Mouse (Mus musculus): ENCODE data around the gene Jag2. TPM values are rescaled to one million over a fixed set of nuclear protein-coding genes. Genes with fewer than 3 reads are reported as not detected.

Jag2 gene
- polyA plus RNA-seq, 1 experiment from 2014 or later, result 5.3 TPM

GRCm38 (mm10) chr12:112938366-112938765 lies 8.8 kb upstream of the Jag2 start:
- no peak overlapping the region for H3K4me2 ChIP-seq (ENCODE audit: low read length)
- 84% methylated on average over 10 of the region's 10 CpGs for WGBS
- no peaks in the 10 kb centered on the region for H3K36me3 ChIP-seq (ENCODE audit: control insufficient read depth, insufficient read depth, low read length)
- H3K4me1 ChIP-seq (ENCODE audit: control insufficient read depth, insufficient read depth, low read length), result 0 out of 2 replicates have a peak, but pooled peaks cover 9% of the 10 kb centered on the region
- H3K4me3 ChIP-seq (ENCODE audit: low read depth, low read length), result no peak overlapping the region
- no peaks in the 10 kb centered on the region for H3K27me3 ChIP-seq (replicated peaks; ENCODE audit: control insufficient read depth, insufficient read depth, low read length)
- ATAC-seq (no peak), DNase-seq (ENCODE audit: low spot score) (no peak)
- H3K9me3 ChIP-seq (replicated peaks; ENCODE audit: control insufficient read depth, low read length), result no peaks in the 10 kb centered on the region
- H3K27ac ChIP-seq (ENCODE audit: low read depth, low read length), result no peak overlapping the region
- H3K9ac ChIP-seq (ENCODE audit: low read length), result no peak overlapping the region

GRCm38 (mm10) chr12:112937906-112938305 lies 8.3 kb upstream of the Jag2 start:
- Histone ChIP-seq H3K4me1 (ENCODE audit: control insufficient read depth, insufficient read depth, low read length) (0 out of 2 replicates have a peak, but pooled peaks cover 9% of the 10 kb centered on the region), H3K27ac (ENCODE audit: low read depth, low read length) (no peak overlapping the region), H3K27me3 (replicated peaks; ENCODE audit: control insufficient read depth, insufficient read depth, low read length) (no peaks in the 10 kb centered on the region), H3K4me2 (ENCODE audit: low read length) (no peak overlapping the region), H3K4me3 (ENCODE audit: low read depth, low read length) (no peak overlapping the region), H3K9ac (ENCODE audit: low read length) (no peak overlapping the region), H3K36me3 (ENCODE audit: control insufficient read depth, insufficient read depth, low read length) (no peaks in the 10 kb centered on the region), H3K9me3 (replicated peaks; ENCODE audit: control insufficient read depth, low read length) (no peaks in the 10 kb centered on the region)
- no peak for ATAC-seq
- DNase-seq (ENCODE audit: low spot score), result no peak
- 58% methylated on average over 9 of the region's 9 CpGs for WGBS

GRCm38 (mm10) chr12:112932647-112933046 lies 3.1 kb upstream of the Jag2 start:
- Histone ChIP-seq H3K4me3 (ENCODE audit: low read depth, low read length) (no peak overlapping the region), H3K4me1 (ENCODE audit: control insufficient read depth, insufficient read depth, low read length) (peaks cover 8% of the 10 kb centered on the region), H3K27me3 (replicated peaks; ENCODE audit: control insufficient read depth, insufficient read depth, low read length) (peaks cover 37% of the 10 kb centered on the region), H3K9me3 (replicated peaks; ENCODE audit: control insufficient read depth, low read length) (no peaks in the 10 kb centered on the region), H3K36me3 (ENCODE audit: control insufficient read depth, insufficient read depth, low read length) (no peaks in the 10 kb centered on the region), H3K9ac (ENCODE audit: low read length) (no peak overlapping the region), H3K27ac (ENCODE audit: low read depth, low read length) (no peak overlapping the region), H3K4me2 (ENCODE audit: low read length) (no peak overlapping the region)
- DNase-seq (ENCODE audit: low spot score) (no peak), ATAC-seq (no peak)
- 76% methylated on average over 7 of the region's 7 CpGs for WGBS

GRCm38 (mm10) chr12:112928401-112929241 lies 955 bp downstream of the Jag2 start:
- peak; percentile 49 for DNase-seq (ENCODE audit: low spot score)
- H3K27ac ChIP-seq (ENCODE audit: low read depth, low read length), result peak overlapping the region; percentile 65
- peaks cover 8% of the 10 kb centered on the region for H3K4me1 ChIP-seq (ENCODE audit: control insufficient read depth, insufficient read depth, low read length)
- 1% methylated on average over 82 of the region's 124 CpGs for WGBS
- no peaks in the 10 kb centered on the region for H3K36me3 ChIP-seq (ENCODE audit: control insufficient read depth, insufficient read depth, low read length)
- H3K27me3 ChIP-seq (replicated peaks; ENCODE audit: control insufficient read depth, insufficient read depth, low read length), result peaks cover 41% of the 10 kb centered on the region
- ATAC-seq, result peak; percentile 52
- H3K4me3 ChIP-seq (ENCODE audit: low read depth, low read length), result peak overlapping the region; percentile 58
- no peaks in the 10 kb centered on the region for H3K9me3 ChIP-seq (replicated peaks; ENCODE audit: control insufficient read depth, low read length)
- peak overlapping the region; percentile 75 for H3K4me2 ChIP-seq (ENCODE audit: low read length)
- peak overlapping the region; percentile 71 for H3K9ac ChIP-seq (ENCODE audit: low read length)

- Histone ChIP-seq H3K4me2 (ENCODE audit: low read length) (peak overlapping the region; percentile 75; the same call in 1 of the 2 replicates), H3K9ac (ENCODE audit: low read length) (no peak overlapping the region), H3K4me1 (ENCODE audit: control insufficient read depth, insufficient read depth, low read length) (peaks cover 8% of the 10 kb centered on the region), H3K36me3 (ENCODE audit: control insufficient read depth, insufficient read depth, low read length) (no peaks in the 10 kb centered on the region), H3K9me3 (replicated peaks; ENCODE audit: control insufficient read depth, low read length) (no peaks in the 10 kb centered on the region), H3K27ac (ENCODE audit: low read depth, low read length) (no peak overlapping the region), H3K27me3 (replicated peaks; ENCODE audit: control insufficient read depth, insufficient read depth, low read length) (peaks cover 41% of the 10 kb centered on the region), H3K4me3 (ENCODE audit: low read depth, low read length) (no peak overlapping the region)
- DNase-seq (ENCODE audit: low spot score) (no peak), ATAC-seq (no peak)
- WGBS, result 62% methylated on average over 14 of the region's 14 CpGs
Measured at GRCm38 (mm10) chr12:112927265-112927664, 2.3 kb downstream of the Jag2 start.

GRCm38 (mm10) chr12:112925950-112926349 lies 3.6 kb downstream of the Jag2 start:
- no peak for DNase-seq (ENCODE audit: low spot score)
- WGBS, result 83% methylated on average over 6 of the region's 6 CpGs
- H3K4me3 ChIP-seq (ENCODE audit: low read depth, low read length), result no peak overlapping the region
- peaks cover 8% of the 10 kb centered on the region for H3K4me1 ChIP-seq (ENCODE audit: control insufficient read depth, insufficient read depth, low read length)
- H3K4me2 ChIP-seq (ENCODE audit: low read length), result no peak overlapping the region
- H3K9ac ChIP-seq (ENCODE audit: low read length), result no peak overlapping the region
- peaks cover 33% of the 10 kb centered on the region for H3K27me3 ChIP-seq (replicated peaks; ENCODE audit: control insufficient read depth, insufficient read depth, low read length)
- H3K27ac ChIP-seq (ENCODE audit: low read depth, low read length), result no peak overlapping the region
- no peak for ATAC-seq
- H3K9me3 ChIP-seq (replicated peaks; ENCODE audit: control insufficient read depth, low read length), result no peaks in the 10 kb centered on the region
- no peaks in the 10 kb centered on the region for H3K36me3 ChIP-seq (ENCODE audit: control insufficient read depth, insufficient read depth, low read length)

GRCm38 (mm10) chr12:112922541-112922940 lies 7.0 kb downstream of the Jag2 start:
- H3K4me2 ChIP-seq (ENCODE audit: low read length), result no peak overlapping the region
- no peaks in the 10 kb centered on the region for H3K4me1 ChIP-seq (ENCODE audit: control insufficient read depth, insufficient read depth, low read length)
- no peak overlapping the region for H3K4me3 ChIP-seq (ENCODE audit: low read depth, low read length)
- H3K27ac ChIP-seq (ENCODE audit: low read depth, low read length), result no peak overlapping the region
- no peak for DNase-seq (ENCODE audit: low spot score)
- no peak overlapping the region for H3K9ac ChIP-seq (ENCODE audit: low read length)
- 0 out of 2 replicates have a peak, but pooled peaks have one; percentile 40 for ATAC-seq
- H3K27me3 ChIP-seq (replicated peaks; ENCODE audit: control insufficient read depth, insufficient read depth, low read length), result 0 out of 2 replicates have a peak, but pooled peaks cover 4% of the 10 kb centered on the region
- H3K9me3 ChIP-seq (replicated peaks; ENCODE audit: control insufficient read depth, low read length), result no peaks in the 10 kb centered on the region
- WGBS, result 12% methylated on average over 3 of the region's 3 CpGs
- no peaks in the 10 kb centered on the region for H3K36me3 ChIP-seq (ENCODE audit: control insufficient read depth, insufficient read depth, low read length)

- H3K27me3 ChIP-seq (replicated peaks; ENCODE audit: control insufficient read depth, insufficient read depth, low read length), result no peaks in the 10 kb centered on the region
- no peak overlapping the region for H3K9ac ChIP-seq (ENCODE audit: low read length)
- DNase-seq (ENCODE audit: low spot score) (no peak), ATAC-seq (no peak)
- 88% methylated on average over 12 of the region's 12 CpGs for WGBS
- no peaks in the 10 kb centered on the region for H3K4me1 ChIP-seq (ENCODE audit: control insufficient read depth, insufficient read depth, low read length)
- no peaks in the 10 kb centered on the region for H3K36me3 ChIP-seq (ENCODE audit: control insufficient read depth, insufficient read depth, low read length)
- no peak overlapping the region for H3K27ac ChIP-seq (ENCODE audit: low read depth, low read length)
- H3K4me2 ChIP-seq (ENCODE audit: low read length), result no peak overlapping the region
- H3K4me3 ChIP-seq (ENCODE audit: low read depth, low read length), result no peak overlapping the region
- H3K9me3 ChIP-seq (replicated peaks; ENCODE audit: control insufficient read depth, low read length), result no peaks in the 10 kb centered on the region
Measured at GRCm38 (mm10) chr12:112921518-112921917, 8.1 kb downstream of the Jag2 start.

- no peak overlapping the region for H3K9ac ChIP-seq (ENCODE audit: low read length)
- no peaks in the 10 kb centered on the region for H3K4me1 ChIP-seq (ENCODE audit: control insufficient read depth, insufficient read depth, low read length)
- H3K4me2 ChIP-seq (ENCODE audit: low read length), result no peak overlapping the region
- H3K4me3 ChIP-seq (ENCODE audit: low read depth, low read length), result no peak overlapping the region
- WGBS, result 64% methylated on average over 8 of the region's 8 CpGs
- no peaks in the 10 kb centered on the region for H3K27me3 ChIP-seq (replicated peaks; ENCODE audit: control insufficient read depth, insufficient read depth, low read length)
- H3K36me3 ChIP-seq (ENCODE audit: control insufficient read depth, insufficient read depth, low read length), result peaks cover 15% of the 10 kb centered on the region; the same call in 1 of the 2 replicates
- no peak overlapping the region for H3K27ac ChIP-seq (ENCODE audit: low read depth, low read length)
- ATAC-seq (no peak), DNase-seq (ENCODE audit: low spot score) (no peak)
- no peaks in the 10 kb centered on the region for H3K9me3 ChIP-seq (replicated peaks; ENCODE audit: control insufficient read depth, low read length)
Measured at GRCm38 (mm10) chr12:112917906-112918305, 11.7 kb downstream of the Jag2 start.
